Mouse (Mus musculus): ENCODE results near the gene Timp4. TPM values are rescaled to one million over a fixed set of nuclear protein-coding genes. Genes with fewer than 3 reads are reported as not detected.
A peak's percentile ranks its signal among the peaks of the same experiment; 100 is the strongest.
"Not testable (repeated sequence)": the region's sequence is repeated elsewhere in the genome, so short reads cannot be mapped to it uniquely, and the experiment has no call there.

The Timp4 gene
- polyA plus RNA-seq, 1 experiment from 2014 or later: 32.1 TPM

DNA sequence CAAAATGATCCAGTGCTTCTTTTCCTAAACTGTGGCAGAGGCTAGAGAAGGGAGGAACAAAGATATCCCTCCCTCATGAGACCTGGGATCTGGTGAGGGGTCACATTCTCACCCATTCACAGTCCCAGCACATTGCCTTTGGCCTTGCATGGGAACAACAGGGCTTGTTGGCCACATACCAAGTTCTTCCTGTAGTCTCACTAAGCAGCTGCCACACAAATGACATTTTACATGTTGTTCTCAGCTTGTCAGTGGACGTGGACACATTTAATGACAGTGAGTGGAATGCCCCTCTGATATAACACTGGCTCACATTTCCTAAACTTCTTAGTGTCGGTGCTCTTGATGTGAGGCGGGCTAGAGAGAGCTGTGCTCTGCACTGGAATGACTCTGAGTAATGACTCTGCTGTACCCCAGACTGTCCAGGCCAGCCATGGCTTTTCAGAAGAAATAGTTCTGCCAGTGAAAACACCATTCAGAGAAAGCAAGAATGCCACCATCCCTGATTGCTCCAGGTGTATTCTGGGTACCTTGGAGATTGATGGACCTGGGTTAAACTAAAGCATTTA is 10.8 kb downstream of the Timp4 start:
- no peaks in the 10 kb centered on the region for H3K27me3 ChIP-seq (ENCODE audit: control insufficient read depth, insufficient read depth, low read length)
- ATAC-seq (ENCODE audit: low read depth): no peak
- peak overlapping the region; percentile 35; the same call in 1 of the 2 replicates for H3K27ac ChIP-seq (ENCODE audit: low read depth, low read length)
- no peak overlapping the region for H3K4me2 ChIP-seq (ENCODE audit: low read depth, low read length)
- H3K4me1 ChIP-seq (ENCODE audit: control insufficient read depth, insufficient read depth, low read length): no peaks in the 10 kb centered on the region
- no peak overlapping the region for H3K4me3 ChIP-seq (ENCODE audit: low read depth, low read length)
- no peaks in the 10 kb centered on the region for H3K9me3 ChIP-seq (ENCODE audit: control insufficient read depth, low read length)
- peaks cover 3% of the 10 kb centered on the region for H3K36me3 ChIP-seq (ENCODE audit: control insufficient read depth, insufficient read depth, low read length)
- no peak overlapping the region for H3K9ac ChIP-seq (replicated peaks; ENCODE audit: low read depth, low read length)
- WGBS: 67% methylated on average over 3 of the region's 3 CpGs

DNA sequence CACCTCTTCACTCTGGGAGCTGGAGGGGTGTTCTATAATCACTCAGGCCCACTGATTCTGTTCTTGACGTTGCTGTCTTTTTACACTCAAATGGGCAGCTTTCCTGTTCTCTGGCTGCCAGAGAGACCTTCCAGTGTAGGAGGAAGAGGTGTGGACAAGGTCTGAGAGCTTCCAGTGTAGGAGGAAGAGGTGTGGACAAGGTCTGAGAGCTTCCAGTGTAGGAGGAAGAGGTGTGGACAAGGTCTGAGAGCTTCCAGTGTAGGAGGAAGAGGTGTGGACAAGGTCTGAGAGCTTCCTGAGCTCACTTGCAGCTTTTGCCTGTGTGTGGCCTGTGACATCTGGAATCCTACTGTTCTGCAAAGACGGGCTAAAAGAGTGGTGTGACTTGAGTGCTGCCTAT is 11.6 kb downstream of the Timp4 start:
- not testable (repeated sequence) for H3K9ac ChIP-seq (replicated peaks; ENCODE audit: low read depth, low read length); ATAC-seq (ENCODE audit: low read depth); H3K4me2 ChIP-seq (ENCODE audit: low read depth, low read length); H3K4me1 ChIP-seq (ENCODE audit: control insufficient read depth, insufficient read depth, low read length); H3K9me3 ChIP-seq (ENCODE audit: control insufficient read depth, low read length); H3K27ac ChIP-seq (ENCODE audit: low read depth, low read length); H3K27me3 ChIP-seq (ENCODE audit: control insufficient read depth, insufficient read depth, low read length); H3K4me3 ChIP-seq (ENCODE audit: low read depth, low read length); H3K36me3 ChIP-seq (ENCODE audit: control insufficient read depth, insufficient read depth, low read length)
- 66% methylated on average over 2 of the region's 2 CpGs for WGBS

DNA sequence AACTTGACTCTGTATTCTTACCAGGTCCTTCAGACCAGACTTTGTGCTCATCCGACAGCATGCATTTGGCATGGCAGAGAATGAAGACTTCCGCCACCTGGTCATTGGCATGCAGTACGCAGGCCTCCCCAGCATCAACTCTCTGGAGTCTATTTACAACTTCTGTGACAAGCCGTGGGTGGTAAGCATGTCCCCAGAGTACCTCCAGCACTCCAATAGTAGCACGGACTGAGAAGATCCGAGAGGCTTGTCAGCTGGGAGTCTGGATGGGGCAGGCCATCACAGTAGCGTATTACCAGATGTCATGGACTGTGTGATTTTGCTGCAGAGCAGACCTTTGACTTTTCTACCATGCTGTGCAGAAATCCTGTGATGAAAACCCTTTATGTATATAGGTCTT is 12.7 kb downstream of the Timp4 start:
- Histone ChIP-seq H3K27me3 (ENCODE audit: control insufficient read depth, insufficient read depth, low read length) (no peaks in the 10 kb centered on the region), H3K4me3 (ENCODE audit: low read depth, low read length) (no peak overlapping the region), H3K4me1 (ENCODE audit: control insufficient read depth, insufficient read depth, low read length) (no peaks in the 10 kb centered on the region), H3K27ac (ENCODE audit: low read depth, low read length) (no peak overlapping the region), H3K4me2 (ENCODE audit: low read depth, low read length) (no peak overlapping the region), H3K9ac (replicated peaks; ENCODE audit: low read depth, low read length) (no peak overlapping the region), H3K9me3 (ENCODE audit: control insufficient read depth, low read length) (no peaks in the 10 kb centered on the region), H3K36me3 (ENCODE audit: control insufficient read depth, insufficient read depth, low read length) (peaks cover 3% of the 10 kb centered on the region)
- ATAC-seq (ENCODE audit: low read depth): no peak
- 81% methylated on average over 7 of the region's 7 CpGs for WGBS

DNA sequence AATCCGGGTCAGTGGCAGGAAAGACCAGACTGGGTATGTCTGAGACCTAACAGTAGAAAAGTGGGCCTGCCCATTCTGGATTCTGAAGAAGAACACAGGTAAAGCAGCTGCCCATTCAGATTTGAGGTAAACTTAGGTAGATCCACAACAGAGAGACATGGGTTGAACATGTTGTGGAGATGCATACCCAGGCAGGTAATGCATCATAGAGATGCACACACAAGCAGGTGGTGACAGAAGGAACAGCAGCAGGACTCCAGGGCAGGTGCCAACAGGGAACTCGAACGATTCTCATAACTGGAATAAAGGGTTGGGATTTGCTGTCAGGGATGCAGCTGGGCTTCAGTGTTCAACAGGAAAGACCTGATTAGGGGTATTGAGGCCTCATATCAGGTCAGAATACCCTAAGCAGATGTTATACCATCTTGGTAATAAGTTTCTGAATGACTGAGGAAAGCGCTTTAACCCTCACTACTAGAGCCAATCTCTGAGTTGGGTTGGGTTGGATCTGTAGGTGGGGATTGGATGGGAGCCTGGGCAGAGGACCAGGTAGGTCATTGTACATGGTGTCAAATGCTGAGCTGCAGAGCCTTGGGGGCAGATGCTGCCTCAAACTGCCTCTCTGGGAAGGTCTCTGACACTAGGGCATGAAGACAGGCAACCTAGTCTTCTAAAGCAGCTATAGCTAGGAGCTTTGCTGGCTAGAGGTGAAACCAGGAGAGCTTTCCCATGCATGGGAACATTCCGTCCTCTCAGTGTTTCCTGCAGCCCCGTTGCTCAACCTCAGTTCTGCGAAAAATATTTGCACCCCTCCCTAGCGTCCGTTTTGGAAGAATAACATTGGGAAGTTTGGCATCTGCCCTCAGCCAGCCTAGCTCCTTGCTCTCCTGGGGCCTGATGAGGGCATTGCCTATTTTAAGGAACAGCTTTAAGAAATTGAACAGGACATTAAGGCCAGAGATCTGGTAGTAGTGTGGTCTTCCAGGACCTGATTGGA is 13.7 kb downstream of the Timp4 start:
- no peaks in the 10 kb centered on the region for H3K27me3 ChIP-seq (ENCODE audit: control insufficient read depth, insufficient read depth, low read length)
- H3K4me3 ChIP-seq (ENCODE audit: low read depth, low read length): no peak overlapping the region
- WGBS: 86% methylated on average over 9 of the region's 9 CpGs
- no peaks in the 10 kb centered on the region for H3K4me1 ChIP-seq (ENCODE audit: control insufficient read depth, insufficient read depth, low read length)
- peaks cover 3% of the 10 kb centered on the region for H3K36me3 ChIP-seq (ENCODE audit: control insufficient read depth, insufficient read depth, low read length)
- no peak overlapping the region for H3K9ac ChIP-seq (replicated peaks; ENCODE audit: low read depth, low read length)
- H3K27ac ChIP-seq (ENCODE audit: low read depth, low read length): no peak overlapping the region
- H3K4me2 ChIP-seq (ENCODE audit: low read depth, low read length): no peak overlapping the region
- no peak for ATAC-seq (ENCODE audit: low read depth)
- no peaks in the 10 kb centered on the region for H3K9me3 ChIP-seq (ENCODE audit: control insufficient read depth, low read length)

DNA sequence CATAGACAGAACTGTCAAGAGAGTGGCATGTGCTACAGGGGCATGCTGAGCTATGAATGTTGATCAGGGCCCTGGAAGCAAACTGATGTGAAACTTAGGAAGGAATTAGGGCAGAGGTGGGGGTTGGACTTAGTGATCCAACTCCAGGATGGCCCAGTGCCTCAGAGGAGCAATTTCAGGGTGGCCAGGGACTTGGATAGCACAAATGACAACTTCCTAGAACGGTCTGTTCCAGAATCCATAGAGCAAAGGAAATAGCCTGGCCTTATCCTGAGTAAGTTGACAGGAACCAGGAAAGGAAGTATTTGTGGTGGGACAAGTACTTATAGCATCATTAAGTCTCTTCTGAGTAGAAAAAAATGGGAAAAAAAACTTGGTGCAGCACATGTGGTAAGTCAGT is 19.4 kb downstream of the Timp4 start:
- no peak overlapping the region for H3K9ac ChIP-seq (replicated peaks; ENCODE audit: low read depth, low read length)
- no peaks in the 10 kb centered on the region for H3K4me1 ChIP-seq (ENCODE audit: control insufficient read depth, insufficient read depth, low read length)
- no peaks in the 10 kb centered on the region for H3K36me3 ChIP-seq (ENCODE audit: control insufficient read depth, insufficient read depth, low read length)
- no peak overlapping the region for H3K4me2 ChIP-seq (ENCODE audit: low read depth, low read length)
- ATAC-seq (ENCODE audit: low read depth): no peak
- H3K27ac ChIP-seq (ENCODE audit: low read depth, low read length): no peak overlapping the region
- no peaks in the 10 kb centered on the region for H3K9me3 ChIP-seq (ENCODE audit: control insufficient read depth, low read length)
- no peak overlapping the region for H3K4me3 ChIP-seq (ENCODE audit: low read depth, low read length)
- H3K27me3 ChIP-seq (ENCODE audit: control insufficient read depth, insufficient read depth, low read length): no peaks in the 10 kb centered on the region
- WGBS: 85% methylated on average over 1 of the region's 1 CpGs

DNA sequence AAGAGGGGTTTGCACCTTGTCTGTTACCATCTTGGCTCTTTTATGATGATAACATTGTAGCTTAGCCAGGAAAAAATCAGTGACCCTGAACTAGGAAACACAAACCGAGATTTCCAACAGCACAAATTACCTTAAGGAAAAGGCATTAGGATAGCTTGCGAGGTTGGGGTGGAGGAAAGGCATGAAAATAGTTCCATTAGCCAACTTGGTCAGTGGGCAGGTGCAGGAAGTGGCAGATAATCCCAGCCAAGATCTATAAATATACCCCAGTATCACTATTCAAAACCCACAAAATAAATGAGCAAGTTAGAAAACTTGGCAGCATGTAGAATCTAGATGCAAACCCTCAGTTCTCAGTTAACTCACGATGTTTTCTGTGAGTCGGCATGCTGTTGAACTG is 20.2 kb downstream of the Timp4 start:
- Histone ChIP-seq H3K4me2 (ENCODE audit: low read depth, low read length) (no peak overlapping the region), H3K4me3 (ENCODE audit: low read depth, low read length) (no peak overlapping the region), H3K36me3 (ENCODE audit: control insufficient read depth, insufficient read depth, low read length) (no peaks in the 10 kb centered on the region), H3K27ac (ENCODE audit: low read depth, low read length) (no peak overlapping the region), H3K9ac (replicated peaks; ENCODE audit: low read depth, low read length) (no peak overlapping the region), H3K9me3 (ENCODE audit: control insufficient read depth, low read length) (no peaks in the 10 kb centered on the region), H3K4me1 (ENCODE audit: control insufficient read depth, insufficient read depth, low read length) (no peaks in the 10 kb centered on the region), H3K27me3 (ENCODE audit: control insufficient read depth, insufficient read depth, low read length) (no peaks in the 10 kb centered on the region)
- 75% methylated on average over 4 of the region's 4 CpGs for WGBS
- ATAC-seq (ENCODE audit: low read depth): no peak

- Histone ChIP-seq H3K27ac (ENCODE audit: low read depth, low read length) (no peak overlapping the region), H3K9ac (replicated peaks; ENCODE audit: low read depth, low read length) (no peak overlapping the region), H3K36me3 (ENCODE audit: control insufficient read depth, insufficient read depth, low read length) (no peaks in the 10 kb centered on the region), H3K4me2 (ENCODE audit: low read depth, low read length) (no peak overlapping the region), H3K9me3 (ENCODE audit: control insufficient read depth, low read length) (no peaks in the 10 kb centered on the region), H3K4me1 (ENCODE audit: control insufficient read depth, insufficient read depth, low read length) (no peaks in the 10 kb centered on the region), H3K4me3 (ENCODE audit: low read depth, low read length) (no peak overlapping the region), H3K27me3 (ENCODE audit: control insufficient read depth, insufficient read depth, low read length) (no peaks in the 10 kb centered on the region)
- no peak for ATAC-seq (ENCODE audit: low read depth)
- WGBS: 37% methylated on average over 3 of the region's 3 CpGs
Observed at GRCm38 (mm10) chr6:115230557-115230956, 21.4 kb downstream of the Timp4 start.

DNA sequence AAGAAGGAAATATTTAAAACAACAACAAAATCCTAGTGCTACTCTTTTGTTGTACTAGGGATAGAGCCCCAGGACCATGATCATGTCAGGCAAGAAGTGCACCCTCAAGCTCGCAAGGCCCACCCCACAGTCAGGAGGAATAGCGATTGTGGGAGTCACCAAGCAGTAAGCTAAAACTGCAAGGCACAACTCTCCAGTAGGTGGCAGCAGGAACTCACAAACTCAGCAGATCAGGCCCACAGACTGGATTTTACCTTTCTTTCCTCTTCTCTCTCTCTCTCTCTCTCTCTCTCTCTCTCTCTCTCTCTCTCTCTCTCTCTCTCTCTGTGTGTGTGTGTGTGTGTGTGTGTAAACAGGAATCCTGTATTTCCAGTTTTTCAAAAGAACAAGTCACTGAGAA is 24.5 kb downstream of the Timp4 start:
- Histone ChIP-seq H3K9me3 (ENCODE audit: control insufficient read depth, low read length) (no peaks in the 10 kb centered on the region), H3K4me2 (ENCODE audit: low read depth, low read length) (no peak overlapping the region), H3K27ac (ENCODE audit: low read depth, low read length) (no peak overlapping the region), H3K36me3 (ENCODE audit: control insufficient read depth, insufficient read depth, low read length) (no peaks in the 10 kb centered on the region), H3K4me3 (ENCODE audit: low read depth, low read length) (no peak overlapping the region), H3K4me1 (ENCODE audit: control insufficient read depth, insufficient read depth, low read length) (no peaks in the 10 kb centered on the region), H3K27me3 (ENCODE audit: control insufficient read depth, insufficient read depth, low read length) (no peaks in the 10 kb centered on the region), H3K9ac (replicated peaks; ENCODE audit: low read depth, low read length) (no peak overlapping the region)
- 9% methylated on average over 2 of the region's 2 CpGs for WGBS
- peak; percentile 70; the same call in 1 of the 2 replicates for ATAC-seq (ENCODE audit: low read depth)

DNA sequence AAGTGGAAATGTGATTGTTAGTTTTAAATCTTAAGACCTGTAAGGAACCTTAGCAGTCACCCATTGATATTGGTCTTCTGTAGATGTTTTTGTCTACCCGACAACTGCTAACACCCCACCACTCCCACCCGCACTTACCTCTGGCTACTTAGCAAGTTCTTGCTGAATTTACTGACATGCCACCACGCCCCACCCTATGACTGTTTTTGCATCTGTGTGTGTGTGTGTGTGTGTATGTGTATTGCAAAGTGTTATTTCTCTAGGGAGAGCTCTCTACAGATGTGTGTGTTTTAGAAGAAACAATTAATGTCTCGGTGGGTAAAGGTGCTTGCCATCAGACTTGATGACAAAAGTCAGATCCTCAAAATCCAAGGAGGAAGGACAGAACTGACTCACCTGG is 25.0 kb downstream of the Timp4 start, which contains the start of gene Gm17482:
Gm17482 (plus strand) TSS at position 301 of the 400 bp plus-strand sequence.
- Histone ChIP-seq H3K9me3 (ENCODE audit: control insufficient read depth, low read length) (no peaks in the 10 kb centered on the region), H3K27ac (ENCODE audit: low read depth, low read length) (no peak within 1 kb of the TSS), H3K4me2 (ENCODE audit: low read depth, low read length) (no peak within 1 kb of the TSS), H3K36me3 (ENCODE audit: control insufficient read depth, insufficient read depth, low read length) (no peaks in the 10 kb centered on the region), H3K4me3 (ENCODE audit: low read depth, low read length) (no peak within 1 kb of the TSS), H3K9ac (replicated peaks; ENCODE audit: low read depth, low read length) (no peak within 1 kb of the TSS), H3K4me1 (ENCODE audit: control insufficient read depth, insufficient read depth, low read length) (no peaks in the 10 kb centered on the region), H3K27me3 (ENCODE audit: control insufficient read depth, insufficient read depth, low read length) (no peaks in the 10 kb centered on the region)
- WGBS: 69% methylated on average over 4 of the region's 4 CpGs
- ATAC-seq (ENCODE audit: low read depth): no peak; the same call in 1 of the 2 replicates

Measured in neural tube, embryonic 14.5 days (tissue).